Mouse (Mus musculus) natural killer cell, adult 2 months (primary cell): Measurements from ENCODE around the gene Tmprss9.
A peak's percentile ranks its signal among the peaks of the same experiment; 100 is the strongest.

Experiments used
- DNase-seq, 2 experiments: peaks; one replicate each; pipeline ENCODE4 v3.0.0; 2022; ENCODE audit warnings: low spot score in 2 of 2

Gene Tmprss9

GRCm38 (mm10) chr10:80843087-80843930 is 28.3 kb upstream of the Tmprss9 start:
- DNase-seq, result no peak

DNA sequence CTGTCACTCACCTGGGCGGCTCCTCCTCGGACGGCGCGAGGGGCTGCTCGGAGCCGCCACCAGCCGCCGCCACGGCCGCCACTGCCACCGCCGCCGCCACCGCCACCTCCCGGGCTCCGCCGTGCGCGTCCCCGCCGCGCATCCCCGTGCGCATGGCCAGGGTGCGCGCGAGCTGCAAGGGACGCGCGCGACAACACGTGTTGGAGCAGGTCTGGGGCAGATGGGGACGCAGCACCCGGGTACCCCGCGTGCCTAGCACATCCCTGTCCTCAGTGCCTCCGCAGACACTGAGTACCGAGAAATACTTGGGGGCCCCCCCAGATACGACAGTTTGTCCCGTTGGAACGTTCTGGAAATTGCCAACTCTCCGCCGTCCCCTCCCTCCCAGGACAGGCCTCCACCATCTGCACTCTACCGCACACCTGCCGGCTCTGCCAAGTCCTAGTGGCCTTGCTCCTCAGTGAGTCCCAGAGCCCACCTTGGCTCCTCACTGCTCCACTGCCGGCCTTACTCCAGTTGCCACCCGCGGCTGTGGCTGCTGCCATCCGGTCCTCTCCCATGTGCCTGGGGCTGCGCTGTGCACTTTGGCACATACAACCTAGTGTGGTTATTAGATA is 27.6 kb upstream of the Tmprss9 start, which contains the start of gene Lingo3:
Lingo3 (minus strand) TSS at position 109 of the 617 bp plus-strand sequence.
- no peak for DNase-seq

- no peak for DNase-seq
These were observed 26.5 kb upstream of the Tmprss9 start for GRCm38 (mm10) chr10:80845055-80845693.

DNA sequence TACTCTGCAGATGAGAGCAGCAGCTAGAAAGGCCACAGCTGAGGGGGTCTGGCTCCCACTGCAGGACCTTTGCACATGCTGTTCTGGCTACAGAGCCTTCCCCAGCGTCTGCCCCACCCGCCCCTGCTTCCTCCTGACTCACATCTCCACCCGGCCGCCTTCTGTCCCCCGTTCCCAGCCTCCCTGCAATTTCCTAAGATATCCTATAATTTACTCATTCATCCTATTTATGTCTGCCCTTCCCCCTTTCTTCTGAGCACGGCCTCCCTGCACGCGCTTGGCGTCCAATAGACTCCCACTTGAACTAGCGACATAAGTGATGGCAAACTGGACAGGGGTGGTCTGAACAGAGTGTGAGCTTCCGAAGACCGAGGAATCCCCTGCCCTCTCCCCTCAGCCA is 25.9 kb upstream of the Tmprss9 start:
- no peak for DNase-seq

DNA sequence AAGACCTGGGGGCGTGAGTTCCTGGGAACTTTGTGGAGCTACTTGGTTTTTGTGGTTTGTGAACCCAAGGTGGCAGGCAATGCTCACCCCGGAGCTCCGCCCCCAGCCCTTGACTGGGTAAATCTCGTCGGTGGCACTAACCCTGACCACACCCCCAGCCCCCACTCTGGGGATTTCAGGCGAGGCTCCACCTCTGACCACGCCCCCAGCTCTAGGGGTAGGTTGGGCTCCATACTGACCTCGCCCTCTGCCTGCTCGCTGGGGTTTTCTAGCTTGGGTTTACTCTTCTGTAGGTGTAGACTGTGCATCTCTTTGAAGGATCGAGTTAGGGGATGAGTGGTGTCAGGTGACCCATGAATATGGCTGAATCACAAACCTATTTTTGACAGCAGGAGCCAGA is 23.1 kb upstream of the Tmprss9 start:
- peak; percentile 71 to 78 for DNase-seq

DNA sequence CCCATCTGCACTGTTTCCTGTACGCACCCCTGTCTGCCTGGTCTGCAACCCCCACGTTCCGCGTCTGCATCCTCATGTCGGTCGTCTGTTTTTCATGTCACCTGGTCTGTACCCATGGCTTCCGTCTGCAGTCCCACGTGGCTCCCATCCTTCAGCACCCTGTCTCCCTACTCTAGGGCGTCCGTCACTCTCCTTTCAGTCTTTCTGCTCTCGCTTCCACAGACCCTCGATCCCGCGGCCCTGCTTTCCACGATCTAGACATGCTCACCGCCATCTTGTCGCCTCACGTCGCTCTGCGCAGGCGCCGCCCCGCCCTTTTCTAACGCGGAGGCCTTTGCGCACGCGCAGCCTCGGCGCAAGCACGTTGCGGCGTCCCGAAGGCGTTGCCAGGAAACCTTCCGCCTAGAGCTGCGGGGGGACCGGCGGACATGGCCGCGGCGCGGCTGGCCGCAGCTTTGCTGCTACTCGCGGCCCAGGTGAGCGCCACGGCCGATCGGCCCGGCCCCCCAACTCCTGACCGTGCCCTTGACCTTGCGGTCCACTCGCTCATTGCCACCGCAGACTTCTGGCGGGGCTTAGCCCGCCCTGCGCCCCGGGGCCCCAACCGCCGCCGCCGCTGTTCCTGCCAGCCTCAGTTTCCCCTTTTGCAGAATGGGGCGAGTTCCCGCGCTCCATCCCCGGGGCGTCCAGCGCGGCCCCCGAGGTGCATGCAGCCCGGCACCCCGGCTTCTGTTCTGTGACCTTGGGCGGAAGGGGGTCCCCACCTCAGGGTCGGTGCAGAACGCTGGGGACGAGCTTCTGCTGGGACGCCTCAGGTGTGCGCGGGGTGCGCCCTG is 16.5 kb upstream of the Tmprss9 start, which contains the start of the genes Lsm7 and Sppl2b:
Lsm7 (minus strand) TSS at position 297 of the 836 bp plus-strand sequence.
Sppl2b (plus strand) TSS at position 363 of the 836 bp plus-strand sequence.
- DNase-seq, result peak; percentile 97 to 98

DNA sequence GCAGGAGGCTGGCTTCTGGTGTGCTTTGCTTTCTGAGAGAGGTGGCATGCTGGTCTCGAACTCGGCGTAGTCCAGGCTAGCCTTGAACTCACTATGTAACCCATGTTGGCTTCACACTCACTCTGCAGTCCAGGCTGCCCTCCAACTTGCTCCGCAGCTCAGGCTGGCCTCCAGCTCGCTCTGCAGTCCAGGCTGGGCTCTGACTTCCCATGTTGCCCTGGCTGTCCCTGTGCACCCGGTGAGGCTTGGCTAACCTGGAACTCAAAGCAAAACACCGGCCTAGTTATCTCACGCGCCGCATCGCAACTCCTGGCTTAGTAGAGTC is 15.9 kb upstream of the Tmprss9 start:
- DNase-seq, result no peak

DNA sequence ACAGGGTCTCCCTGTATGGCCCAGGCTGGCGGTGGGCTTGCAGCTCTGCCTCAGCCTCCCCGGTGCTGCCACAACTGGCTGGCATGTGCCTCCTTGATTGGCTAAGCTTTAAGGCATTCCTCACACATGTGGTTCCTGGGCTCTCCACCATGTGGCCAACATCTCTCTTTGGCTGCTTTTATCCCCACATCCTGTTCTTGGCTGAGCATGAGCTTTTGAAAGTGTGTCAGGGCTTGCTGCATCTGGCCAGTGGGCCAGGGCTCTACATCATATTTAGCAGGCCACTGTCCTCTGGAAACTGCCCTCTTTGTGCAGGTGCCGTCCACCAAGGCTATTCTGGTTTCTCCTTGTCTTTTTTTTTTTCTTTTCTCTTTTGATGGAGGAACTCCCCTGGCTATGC is 15.4 kb upstream of the Tmprss9 start:
- DNase-seq, result peak; percentile 26 to 41

DNA sequence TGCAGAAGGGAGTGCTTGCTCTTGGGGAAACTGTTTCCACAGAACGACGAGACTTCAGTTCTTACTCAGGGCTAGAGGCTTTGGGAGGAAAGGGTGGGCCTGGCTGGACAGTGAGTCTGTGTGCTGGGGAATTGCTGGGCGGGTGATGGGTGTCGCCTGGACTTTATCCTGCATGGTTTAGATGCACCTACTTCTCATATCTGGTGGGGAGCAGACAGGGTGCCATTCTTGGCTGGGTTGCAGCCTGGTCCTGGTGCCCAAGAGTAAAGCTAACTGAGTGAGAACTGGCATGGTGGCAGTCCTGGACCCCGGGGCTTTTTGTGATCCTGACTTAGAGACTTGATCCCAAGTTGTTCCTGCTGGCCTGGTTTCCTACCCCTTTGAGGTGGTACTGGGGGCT is 14.7 kb upstream of the Tmprss9 start:
- DNase-seq, result no peak

DNA sequence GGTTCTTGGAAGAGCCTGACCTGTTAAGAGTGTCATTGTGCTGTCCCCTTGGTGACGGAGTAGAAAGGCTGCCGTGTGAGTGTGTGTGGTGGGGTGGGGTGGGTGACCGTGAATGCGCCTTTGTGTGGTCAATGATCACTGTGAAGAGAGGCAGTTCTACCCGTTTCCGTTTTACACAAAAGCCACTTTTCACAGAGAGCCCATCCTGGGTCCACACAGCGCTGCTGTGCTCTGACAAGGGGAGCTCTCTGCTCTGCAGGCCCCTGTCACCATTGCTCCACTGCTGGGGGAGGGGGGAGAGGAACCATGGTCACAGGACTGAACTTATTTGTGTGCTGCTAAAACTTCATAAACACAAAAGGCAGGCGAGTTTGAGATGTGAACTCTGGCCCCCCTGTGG is 14.3 kb upstream of the Tmprss9 start:
- peak; percentile 58 to 77 for DNase-seq

DNA sequence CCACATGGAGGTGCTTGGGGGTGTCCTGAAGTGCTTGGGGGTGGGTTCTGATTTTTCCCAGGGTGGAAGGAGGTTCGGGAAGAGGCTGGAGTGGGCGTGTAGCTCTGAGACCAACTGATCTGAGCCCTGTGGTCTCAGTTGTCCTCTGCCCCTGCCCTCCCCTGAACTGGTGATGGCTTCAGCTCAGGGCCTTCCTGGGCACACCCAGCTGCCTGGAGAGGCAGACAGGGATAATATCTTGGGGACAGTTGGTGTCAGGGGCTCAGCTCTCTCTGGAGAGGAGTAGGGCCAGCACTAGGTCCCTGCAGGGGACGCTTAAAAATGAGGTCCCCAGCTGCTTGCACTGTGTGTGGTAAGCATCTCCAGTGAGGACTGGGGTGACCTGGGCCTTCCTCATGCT is 13.8 kb upstream of the Tmprss9 start:
- DNase-seq, result no peak

DNA sequence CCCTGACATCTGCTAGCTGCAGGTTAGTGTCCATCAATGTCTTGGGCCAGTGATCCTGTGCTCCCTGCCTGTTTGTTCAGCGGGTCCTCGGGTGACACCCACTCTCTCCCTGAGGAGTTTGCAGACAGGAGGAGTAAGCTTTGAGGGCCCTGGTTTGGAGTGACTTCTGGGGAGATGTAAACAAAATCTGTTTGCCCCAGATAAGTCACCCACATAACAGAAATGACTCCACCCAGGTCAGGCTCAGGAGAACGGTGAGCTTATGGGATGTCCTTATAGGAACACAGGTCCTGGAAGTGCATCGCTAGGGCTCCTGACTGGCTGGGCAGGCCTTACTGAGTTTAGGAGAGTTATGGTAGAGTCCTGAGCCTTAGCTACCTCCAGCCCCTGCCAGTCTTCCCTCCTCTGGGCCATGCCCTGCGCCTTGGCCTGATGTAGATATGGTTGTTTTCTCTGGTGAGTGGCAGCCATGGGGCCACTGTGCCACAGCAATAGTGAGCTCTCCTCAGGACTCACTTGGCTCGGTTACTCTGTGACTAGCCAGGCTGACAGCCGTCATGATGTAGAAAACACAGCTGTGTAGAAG is 13.2 kb upstream of the Tmprss9 start:
- DNase-seq, result no peak

DNA sequence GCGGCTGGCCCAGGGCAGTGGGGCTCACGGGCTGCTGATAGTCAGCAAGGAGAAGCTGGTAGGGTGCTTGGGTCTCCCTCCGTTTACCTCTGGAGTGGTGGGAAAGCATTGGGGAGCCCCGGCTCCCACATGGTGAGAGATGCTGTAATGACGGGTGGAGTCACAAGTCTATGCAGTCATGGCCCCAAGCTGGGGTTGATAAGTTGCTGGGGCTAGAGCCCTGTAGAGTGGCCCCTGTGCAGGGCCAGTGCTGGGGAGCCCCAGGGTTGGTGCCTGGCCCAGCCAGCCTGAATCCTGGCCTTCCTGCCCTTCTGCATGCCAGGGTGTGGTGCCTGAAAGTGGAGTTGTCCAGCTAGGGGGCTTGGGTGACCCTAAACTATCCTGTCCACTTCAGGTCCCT is 9.3 kb upstream of the Tmprss9 start:
- no peak for DNase-seq

DNA sequence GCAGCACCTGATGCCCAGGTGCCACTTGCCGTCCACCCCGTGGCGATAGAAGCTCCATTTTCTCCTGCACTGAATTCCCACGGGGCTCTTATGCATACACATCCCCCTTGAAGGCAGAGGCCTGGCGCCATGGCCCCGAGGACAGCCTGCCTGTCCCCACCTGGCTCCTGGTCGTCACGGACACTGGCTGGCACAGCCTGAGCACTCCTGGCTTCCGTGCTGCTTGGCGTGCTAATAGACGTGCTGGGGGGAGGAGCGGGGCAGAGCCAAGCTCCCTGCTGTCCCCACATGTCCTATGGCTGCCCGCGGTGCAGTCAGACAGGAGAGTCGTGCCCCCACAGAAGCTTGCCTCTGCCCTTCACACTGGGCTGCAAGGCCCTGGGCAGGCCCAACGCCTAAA is 7.2 kb upstream of the Tmprss9 start:
- DNase-seq, result no peak

- no peak for DNase-seq
These were observed 655 bp upstream of the Tmprss9 start for GRCm38 (mm10) chr10:80870993-80871392.

GRCm38 (mm10) chr10:80874035-80874434 is 2.4 kb downstream of the Tmprss9 start:
- no peak for DNase-seq

GRCm38 (mm10) chr10:80876028-80876427 is 4.4 kb downstream of the Tmprss9 start:
- DNase-seq, result peak; percentile 50 to 65

GRCm38 (mm10) chr10:80876594-80876993 is 4.9 kb downstream of the Tmprss9 start:
- no peak for DNase-seq

DNA sequence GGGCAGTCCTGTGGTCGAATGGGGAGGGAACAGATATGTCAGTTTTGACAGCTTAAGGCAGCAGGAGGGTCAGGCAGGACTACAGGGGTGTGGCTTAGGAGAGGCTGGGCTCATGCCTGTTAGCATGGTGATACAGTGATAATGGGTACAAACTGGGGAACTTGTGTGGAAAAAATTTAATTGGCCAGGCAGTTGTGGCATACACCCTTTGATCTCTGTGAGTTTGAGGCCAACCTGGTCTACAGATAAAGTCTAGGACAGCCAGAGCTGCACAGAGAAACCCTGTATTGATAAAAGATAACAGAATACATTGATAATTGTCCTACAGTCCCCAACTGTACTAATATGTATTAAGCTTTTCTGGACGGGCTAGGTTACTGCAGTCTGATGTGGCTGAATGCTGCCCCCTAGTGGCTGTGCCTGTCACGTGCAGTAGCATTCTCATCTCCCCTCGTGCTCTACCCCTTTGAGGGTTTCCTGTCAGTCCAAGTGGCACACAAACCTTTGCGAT is 8.5 kb downstream of the Tmprss9 start:
- DNase-seq, result peak; percentile 70 to 80

DNA sequence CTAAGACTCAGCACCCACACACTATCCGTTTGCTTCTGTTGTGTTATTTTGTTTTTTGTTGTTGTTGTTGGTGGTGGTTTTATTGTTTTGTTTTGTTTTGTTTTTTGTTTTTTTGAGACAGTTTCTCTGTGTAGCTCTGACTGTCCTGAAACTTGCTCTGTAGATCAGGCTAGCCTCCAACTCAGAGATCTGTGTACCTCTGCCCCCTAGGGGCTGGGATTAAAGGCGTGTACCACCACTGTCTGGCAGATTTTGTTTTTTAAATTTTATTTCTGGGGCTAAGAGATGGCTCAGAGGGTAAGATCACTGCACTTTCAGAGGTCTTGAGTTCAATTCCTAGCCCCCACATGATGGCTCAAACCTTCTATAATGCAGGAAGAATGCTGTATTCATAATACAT is 9.3 kb downstream of the Tmprss9 start:
- no peak for DNase-seq

DNA sequence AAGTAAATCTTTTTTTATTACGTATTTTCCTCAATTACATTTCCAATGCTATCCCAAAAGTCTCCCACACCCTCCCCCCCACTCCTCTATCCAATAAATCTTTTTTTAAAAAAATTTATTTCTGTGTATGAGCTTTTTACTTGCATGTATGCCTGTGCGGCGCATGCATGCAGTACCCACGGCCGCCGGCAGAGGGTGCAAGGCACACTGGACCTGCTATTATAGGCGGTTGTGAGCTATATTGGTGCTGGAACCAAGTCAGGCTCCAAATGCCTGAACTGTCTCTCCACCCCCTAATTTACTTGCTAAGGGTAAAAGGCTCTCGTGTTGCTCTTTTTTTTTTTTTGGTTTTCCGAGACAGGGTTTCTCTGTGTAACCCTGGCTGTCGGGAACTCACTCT is 9.7 kb downstream of the Tmprss9 start:
- DNase-seq, result peak; percentile 72 to 84
